Mouse (Mus musculus): ENCODE data around the gene Camk1d.

DNA sequence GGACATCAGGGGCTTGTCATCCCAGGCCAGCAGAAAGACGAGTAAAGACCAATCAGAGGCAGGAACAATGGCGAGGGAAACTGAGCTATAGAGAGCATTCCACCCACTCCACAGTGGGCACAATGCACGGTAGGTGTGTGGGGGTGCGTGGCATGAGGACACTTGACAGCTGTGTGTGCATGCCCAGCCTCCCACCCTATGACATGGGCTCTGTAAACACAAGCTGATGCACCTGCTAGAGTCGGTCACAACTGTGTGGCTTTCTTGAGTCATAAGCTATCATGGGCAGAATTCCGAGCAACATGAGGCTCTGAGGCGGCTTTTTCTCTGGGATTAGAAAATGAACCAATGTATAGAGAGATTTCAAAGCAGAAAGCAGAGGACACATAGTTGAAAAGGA lies 333.3 kb downstream of the Camk1d start:
- TF ChIP-seq CTCF (IDR thresholded peaks at IDR 0.05; ENCODE audit: low read depth) (no peak), EP300 (optimal IDR thresholded peaks at IDR 0.05) (no peak)
